Mouse (Mus musculus) NIH3T3 (cell line): ENCODE data around the gene Slc4a8.
"Not testable (repeated sequence)": the region's sequence is repeated elsewhere in the genome, so short reads cannot be mapped to it uniquely, and the experiment has no call there.

Experiments
- DNase-seq: peaks from one replicate; pipeline ENCODE4 v3.0.0-alpha.2; 2012; ENCODE audit warnings: low read depth

Gene Slc4a8

GRCm38 (mm10) chr15:100743238-100743637 lies 18.3 kb upstream of the Slc4a8 start:
- no peak for DNase-seq

GRCm38 (mm10) chr15:100746478-100747120 lies 14.9 kb upstream of the Slc4a8 start:
- no peak for DNase-seq

GRCm38 (mm10) chr15:100747121-100747963 lies 14.2 kb upstream of the Slc4a8 start:
- DNase-seq, result peak; percentile 55

GRCm38 (mm10) chr15:100748584-100748983 lies 13.0 kb upstream of the Slc4a8 start:
- no peak for DNase-seq

GRCm38 (mm10) chr15:100749751-100750538 lies 11.6 kb upstream of the Slc4a8 start:
- DNase-seq, result no peak

- no peak for DNase-seq
Observed at GRCm38 (mm10) chr15:100752439-100752838, 9.1 kb upstream of the Slc4a8 start.

GRCm38 (mm10) chr15:100753045-100753444 lies 8.5 kb upstream of the Slc4a8 start:
- no peak for DNase-seq

- peak; percentile 56 for DNase-seq
Observed at GRCm38 (mm10) chr15:100754041-100754440, 7.5 kb upstream of the Slc4a8 start.

- peak; percentile 85 for DNase-seq
Observed at GRCm38 (mm10) chr15:100754805-100755497, 6.6 kb upstream of the Slc4a8 start.

GRCm38 (mm10) chr15:100755498-100755859 lies 6.1 kb upstream of the Slc4a8 start:
- DNase-seq, result no peak

GRCm38 (mm10) chr15:100755881-100756624 lies 5.5 kb upstream of the Slc4a8 start:
- no peak for DNase-seq

GRCm38 (mm10) chr15:100757527-100757978 lies 4.0 kb upstream of the Slc4a8 start:
- peak; percentile 94 for DNase-seq

GRCm38 (mm10) chr15:100759286-100759685 lies 2.3 kb upstream of the Slc4a8 start:
- DNase-seq, result no peak

GRCm38 (mm10) chr15:100761036-100761418 lies 520 bp upstream of the Slc4a8 start:
- no peak for DNase-seq

GRCm38 (mm10) chr15:100762649-100763048 lies 1.1 kb downstream of the Slc4a8 start:
- no peak for DNase-seq

GRCm38 (mm10) chr15:100764163-100764951 lies 2.8 kb downstream of the Slc4a8 start:
- peak; percentile 57 for DNase-seq

- DNase-seq, result no peak
Observed at GRCm38 (mm10) chr15:100766826-100767225, 5.3 kb downstream of the Slc4a8 start.

GRCm38 (mm10) chr15:100767851-100768250 lies 6.3 kb downstream of the Slc4a8 start:
- DNase-seq, result no peak

GRCm38 (mm10) chr15:100769023-100769422 lies 7.5 kb downstream of the Slc4a8 start:
- DNase-seq, result not testable (repeated sequence)

- no peak for DNase-seq
Observed at GRCm38 (mm10) chr15:100770338-100770737, 8.8 kb downstream of the Slc4a8 start.
